Mouse (Mus musculus): Measurements from ENCODE around the gene Wdr11. TPM values are rescaled to one million over a fixed set of nuclear protein-coding genes. Genes with fewer than 3 reads are reported as not detected.

The Wdr11 gene
- polyA plus RNA-seq, 1 experiment: 26.8 TPM

- Histone ChIP-seq H3K27ac (ENCODE audit: insufficient read depth, low read depth, low read length) (no peak overlapping the region), H3K4me1 (ENCODE audit: control insufficient read depth, insufficient read depth, low read length) (peaks cover 3% of the 10 kb centered on the region; the same call in 1 of the 2 replicates), H3K4me3 (ENCODE audit: insufficient read depth, low read depth, low read length) (no peak overlapping the region), H3K27me3 (replicated peaks; ENCODE audit: control insufficient read depth, insufficient read depth, low read length) (no peaks in the 10 kb centered on the region), H3K36me3 (ENCODE audit: control insufficient read depth, insufficient read depth, low read length) (no peaks in the 10 kb centered on the region)
- 17% methylated on average over 10 of the region's 10 CpGs for WGBS
- DNase-seq: peak; percentile 71
- no peak for TF ChIP-seq POLR2A (IDR thresholded peaks at IDR 0.05; ENCODE audit: low read depth, low read length)
- peak; percentile 52; the same call in 1 of the 2 replicates for TF ChIP-seq CTCF (conservative IDR thresholded peaks at IDR 0.05; ENCODE audit: insufficient read depth, insufficient read length, low read depth, low read length)
These were observed 89.0 kb downstream of the Wdr11 start for GRCm38 (mm10) chr7:129680534-129681210.

- Histone ChIP-seq H3K4me1 (ENCODE audit: control insufficient read depth, insufficient read depth, low read length) (peaks cover 3% of the 10 kb centered on the region; the same call in 1 of the 2 replicates), H3K4me3 (ENCODE audit: insufficient read depth, low read depth, low read length) (no peak overlapping the region), H3K27ac (ENCODE audit: insufficient read depth, low read depth, low read length) (no peak overlapping the region), H3K36me3 (ENCODE audit: control insufficient read depth, insufficient read depth, low read length) (no peaks in the 10 kb centered on the region), H3K27me3 (replicated peaks; ENCODE audit: control insufficient read depth, insufficient read depth, low read length) (no peaks in the 10 kb centered on the region)
- DNase-seq: no peak
- 59% methylated on average over 3 of the region's 3 CpGs for whole genome bisulfite sequencing
- TF ChIP-seq POLR2A (IDR thresholded peaks at IDR 0.05; ENCODE audit: low read depth, low read length) (no peak), CTCF (conservative IDR thresholded peaks at IDR 0.05; ENCODE audit: insufficient read depth, insufficient read length, low read depth, low read length) (no peak)
These were observed 90.9 kb downstream of the Wdr11 start for GRCm38 (mm10) chr7:129682525-129682924.

- 80% methylated on average over 5 of the region's 5 CpGs for WGBS
- peaks cover 3% of the 10 kb centered on the region; the same call in 1 of the 2 replicates for H3K4me1 ChIP-seq (ENCODE audit: control insufficient read depth, insufficient read depth, low read length)
- TF ChIP-seq POLR2A (IDR thresholded peaks at IDR 0.05; ENCODE audit: low read depth, low read length): no peak
- TF ChIP-seq CTCF (conservative IDR thresholded peaks at IDR 0.05; ENCODE audit: insufficient read depth, insufficient read length, low read depth, low read length): no peak
- no peak overlapping the region for H3K27ac ChIP-seq (ENCODE audit: insufficient read depth, low read depth, low read length)
- H3K4me3 ChIP-seq (ENCODE audit: insufficient read depth, low read depth, low read length): no peak overlapping the region
- no peaks in the 10 kb centered on the region for H3K27me3 ChIP-seq (replicated peaks; ENCODE audit: control insufficient read depth, insufficient read depth, low read length)
- no peak for DNase-seq
- H3K36me3 ChIP-seq (ENCODE audit: control insufficient read depth, insufficient read depth, low read length): no peaks in the 10 kb centered on the region
These were observed 93.7 kb downstream of the Wdr11 start for GRCm38 (mm10) chr7:129685326-129685725.
